Comparison of ENCODE assay signal across 12 mouse cellular contexts in genomic region chr1:154223807-154224207, GRCm38 (mm10). TPM values are rescaled to one million over a fixed set of nuclear protein-coding genes. Genes with fewer than 3 reads are reported as not detected.
DNase-seq lines count a peak whose midpoint lies in the region; ATAC-seq and TF ChIP-seq lines count a peak whose summit lies in the region.
"Had no signal": no experiment of that assay in that cellular context is flagged by ENCODE, and none has a peak within 500 bp of the region (broad histone marks: within the 10 kb centered on the region; RNA-seq: fewer than 3 reads in every experiment).

No protein-coding gene starts in this region.

- H3K9me3 ChIP-seq in liver, embryonic 12.5 days (replicated peaks) = no peaks in the 10 kb centered on the region
- no peaks in the 10 kb centered on the region for H3K9me3 ChIP-seq in hindbrain, postnatal 0 days (ENCODE audit: low read length)
- no peaks in the 10 kb centered on the region for H3K9me3 ChIP-seq in midbrain, embryonic 12.5 days
- H3K9me3 ChIP-seq in stomach, postnatal 0 days (ENCODE audit: control insufficient read depth, low read length) = no peaks in the 10 kb centered on the region

- no peaks in the 10 kb centered on the region for H3K79me2 ChIP-seq in liver, adult 2 months (ENCODE audit: control insufficient read depth, insufficient read depth, low read length)

- TF ChIP-seq CTCF in liver, adult 2 months (IDR thresholded peaks at IDR 0.05; ENCODE audit: low read depth, low read length) = peak; percentile 22; the same call in 1 of the 2 replicates
- peak; percentile 65 for TF ChIP-seq CTCF in hindbrain, postnatal 0 days (IDR thresholded peaks at IDR 0.05; ENCODE audit: low read depth)
- TF ChIP-seq CTCF in stomach, postnatal 0 days (IDR thresholded peaks at IDR 0.05; ENCODE audit: low read depth) = peak; percentile 27

- no peak overlapping the region for H3K9ac ChIP-seq in liver, adult 2 months (ENCODE audit: low read depth, low read length)
- H3K9ac ChIP-seq in liver, embryonic 12.5 days = no peak overlapping the region
- no peak overlapping the region for H3K9ac ChIP-seq in hindbrain, postnatal 0 days (replicated peaks; ENCODE audit: low read length)
- H3K9ac ChIP-seq in midbrain, embryonic 12.5 days (replicated peaks) = no peak overlapping the region
- no peak overlapping the region for H3K9ac ChIP-seq in stomach, postnatal 0 days (ENCODE audit: low read length)

- no peaks in the 10 kb centered on the region for H3K4me1 ChIP-seq in liver, adult 2 months (ENCODE audit: control insufficient read depth, insufficient read depth, low read length)
- H3K4me1 ChIP-seq in liver, embryonic 12.5 days = no peaks in the 10 kb centered on the region
- no peaks in the 10 kb centered on the region for H3K4me1 ChIP-seq in hindbrain, postnatal 0 days (ENCODE audit: insufficient read depth, low read length)
- no peaks in the 10 kb centered on the region for H3K4me1 ChIP-seq in midbrain, embryonic 12.5 days
- H3K4me1 ChIP-seq in stomach, postnatal 0 days (replicated peaks; ENCODE audit: control insufficient read depth, insufficient read depth) = no peaks in the 10 kb centered on the region

- no peak for DNase-seq in liver, adult 2 months (ENCODE audit: extremely low read depth, low read depth, low spot score)
- DNase-seq in hindbrain, postnatal 0 days (ENCODE audit: low spot score) = peak; percentile 72
- no peak for DNase-seq in stomach, postnatal 0 days (ENCODE audit: low spot score)
- no peak for DNase-seq in heart, postnatal 4 days
- DNase-seq: adrenal gland, postnatal 25 days; kidney, adult 18-20 months; liver had no signal

- no peaks in the 10 kb centered on the region for H3K36me3 ChIP-seq in liver, adult 2 months (ENCODE audit: control insufficient read depth, insufficient read depth, low read length)
- no peaks in the 10 kb centered on the region for H3K36me3 ChIP-seq in liver, embryonic 12.5 days
- H3K36me3 ChIP-seq in hindbrain, postnatal 0 days (ENCODE audit: insufficient read depth, low read length) = no peaks in the 10 kb centered on the region
- H3K36me3 ChIP-seq in midbrain, embryonic 12.5 days = no peaks in the 10 kb centered on the region
- H3K36me3 ChIP-seq in stomach, postnatal 0 days (ENCODE audit: control insufficient read depth, insufficient read depth, low read length) = no peaks in the 10 kb centered on the region
- H3K36me3 ChIP-seq: G1E had no signal

- no peak overlapping the region for H3K4me2 ChIP-seq in liver, embryonic 12.5 days
- no peak overlapping the region for H3K4me2 ChIP-seq in hindbrain, postnatal 0 days (ENCODE audit: low read depth, low read length)
- no peak overlapping the region for H3K4me2 ChIP-seq in midbrain, embryonic 12.5 days (replicated peaks)
- H3K4me2 ChIP-seq in stomach, postnatal 0 days (replicated peaks; ENCODE audit: low read depth) = no peak overlapping the region

- no peak for ATAC-seq in liver, embryonic 12.5 days
- peak; percentile 89 for ATAC-seq in hindbrain, postnatal 0 days
- peak; percentile 56; the same call in 1 of the 2 replicates for ATAC-seq in midbrain, embryonic 12.5 days (ENCODE audit: low FRiP score, low read depth)
- ATAC-seq in stomach, postnatal 0 days (ENCODE audit: low FRiP score, low TSS enrichment) = no peak
- no peak for ATAC-seq in CD4-positive, CD25-positive, alpha-beta regulatory T cell, adult 4 months

- no peak for TF ChIP-seq POLR2A in liver, adult 2 months (IDR thresholded peaks at IDR 0.05; ENCODE audit: extremely low read depth, insufficient read depth, low read length)

- no peaks in the 10 kb centered on the region for H3K27me3 ChIP-seq in liver, adult 2 months (ENCODE audit: control insufficient read depth, insufficient read depth, low read length)
- no peaks in the 10 kb centered on the region for H3K27me3 ChIP-seq in liver, embryonic 12.5 days (replicated peaks)
- H3K27me3 ChIP-seq in hindbrain, postnatal 0 days (ENCODE audit: insufficient read depth, low read length) = no peaks in the 10 kb centered on the region
- H3K27me3 ChIP-seq in midbrain, embryonic 12.5 days = no peaks in the 10 kb centered on the region
- H3K27me3 ChIP-seq in stomach, postnatal 0 days (ENCODE audit: control insufficient read depth, insufficient read depth, low read length) = no peaks in the 10 kb centered on the region

- no peak overlapping the region for H3K27ac ChIP-seq in liver, adult 2 months (replicated peaks; ENCODE audit: insufficient read depth, low read depth, low read length)
- H3K27ac ChIP-seq in liver, embryonic 12.5 days = no peak overlapping the region
- no peak overlapping the region for H3K27ac ChIP-seq in hindbrain, postnatal 0 days
- no peak overlapping the region for H3K27ac ChIP-seq in midbrain, embryonic 12.5 days (replicated peaks)
- no peak overlapping the region for H3K27ac ChIP-seq in stomach, postnatal 0 days (replicated peaks)

- no peak for TF ChIP-seq EP300 in stomach, postnatal 0 days (optimal IDR thresholded peaks at IDR 0.05)

- no peak overlapping the region for H3K4me3 ChIP-seq in liver, adult 2 months (ENCODE audit: insufficient read depth, low read depth, low read length)
- no peak overlapping the region for H3K4me3 ChIP-seq in liver, embryonic 12.5 days
- no peak overlapping the region for H3K4me3 ChIP-seq in hindbrain, postnatal 0 days (ENCODE audit: low read length)
- H3K4me3 ChIP-seq in midbrain, embryonic 12.5 days = no peak overlapping the region
- H3K4me3 ChIP-seq in stomach, postnatal 0 days (ENCODE audit: low read depth, low read length) = no peak overlapping the region

- WGBS in liver, adult 2 months = 42% methylated on average over 1 of the region's 1 CpGs
- WGBS in liver, embryonic 12.5 days (ENCODE audit: insufficient replicate concordance) = 31% methylated on average over 1 of the region's 1 CpGs
- WGBS in hindbrain, postnatal 0 days = 13% methylated on average over 1 of the region's 1 CpGs
- 5% methylated on average over 1 of the region's 1 CpGs for WGBS in midbrain, embryonic 12.5 days
- 42% methylated on average over 1 of the region's 1 CpGs for WGBS in stomach, postnatal 0 days

RNA-seq across cellular contexts. Expression of gene Zfp648, which starts 22.8 kb away (rescaled TPM):
- total RNA-seq in liver, adult 2 months (2014; rRNA removed) = not detected in 2 replicates
- polyA plus RNA-seq in liver, adult 2 months (2012; rRNA removed) = not detected in 2 replicates
- 0.08 TPM in 2 replicates for polyA plus RNA-seq in liver, embryonic 12.5 days (2016; fragmentation: Nextera tagmentation; extraction: Ambion mirVana)
- 1.4 and 2.0 TPM in 2 replicates for total RNA-seq in hindbrain, postnatal 0 days (2014; rRNA removed)
- polyA plus RNA-seq in hindbrain, postnatal 0 days (2015; fragmentation: Nextera tagmentation; extraction: Ambion mirVana) = 0.88 and 1.2 TPM in 2 replicates
- 0.12 and 0.40 TPM in 2 replicates for polyA plus RNA-seq in midbrain, embryonic 12.5 days (2016; fragmentation: Nextera tagmentation; extraction: Ambion mirVana)
- 0.05 and 0.06 TPM in 2 replicates for polyA plus RNA-seq in stomach, postnatal 0 days (2015; fragmentation: Nextera tagmentation; extraction: Ambion mirVana)
- polyA plus RNA-seq in CD4-positive, CD25-positive, alpha-beta regulatory T cell, adult 4 months (2017; shearing (Covaris generic)) = not detected
- not detected for total RNA-seq in heart, postnatal 4 days (2021)
- total RNA-seq: granulocyte monocyte progenitor cell, adult 5-6 weeks had no signal
- polyA plus RNA-seq: G1E had no signal

Comparison
In these comparisons a context has a peak if more than half of its experiments do, and no peak if none do; other contexts are left out.
1. ATAC-seq: peak in hindbrain, postnatal 0 days (single experiment) and midbrain, embryonic 12.5 days (single experiment); none in liver, embryonic 12.5 days (single experiment), stomach, postnatal 0 days (single experiment) and CD4-positive, CD25-positive, alpha-beta regulatory T cell, adult 4 months (single experiment).
2. Peak in every context shown above with its lines, with median percentiles within 50 percentile points of each other: CTCF ChIP-seq.